Mouse (Mus musculus) thymus, postnatal 36 days (tissue): ENCODE measurements around the gene Hnrnpab.

Experiments
- DNase-seq, 2 experiments: peaks; one replicate each; pipeline ENCODE4 v3.0.0; 2022; ENCODE audit warnings: mixed read lengths in 2 of 2

Hnrnpab gene

DNA sequence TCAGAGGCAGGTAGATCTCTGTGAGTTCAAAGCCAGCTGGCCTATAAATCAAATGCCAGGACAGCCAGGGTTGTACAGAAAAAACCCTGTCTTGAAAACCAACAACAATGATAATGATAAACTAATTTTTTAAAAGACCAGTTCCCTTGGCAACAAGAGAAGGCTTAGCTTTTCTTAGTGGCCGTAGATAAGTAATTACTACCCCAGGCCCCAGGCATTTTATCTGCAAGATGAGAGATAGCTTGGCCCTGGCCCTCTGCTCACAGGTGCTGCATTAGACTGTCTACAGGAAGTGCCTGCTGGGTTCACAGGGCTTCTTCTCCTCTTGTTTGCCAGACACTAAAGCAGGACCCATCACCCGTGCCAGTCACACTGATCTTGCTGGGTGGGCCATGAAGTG is 51.6 kb downstream of the Hnrnpab start:
- DNase-seq: no peak

DNA sequence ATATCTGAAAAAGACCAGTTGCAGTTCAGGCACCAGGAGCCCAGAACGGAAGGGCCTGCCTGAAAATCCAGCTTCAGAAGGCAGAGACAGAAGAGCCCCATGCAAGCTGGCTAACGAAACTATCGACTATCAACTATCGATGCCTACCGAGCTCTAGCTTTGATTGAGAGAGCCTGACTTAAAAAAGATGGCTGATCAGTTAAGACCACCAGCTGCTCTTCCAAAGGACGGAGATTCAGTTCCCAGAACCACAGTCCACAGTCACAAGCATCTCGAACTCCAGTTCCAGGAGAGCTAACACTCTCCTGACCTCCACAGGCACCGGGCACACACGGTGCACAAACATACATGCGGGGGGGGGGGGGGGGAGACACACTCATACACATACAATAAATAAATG is 52.1 kb downstream of the Hnrnpab start:
- DNase-seq: no peak

DNA sequence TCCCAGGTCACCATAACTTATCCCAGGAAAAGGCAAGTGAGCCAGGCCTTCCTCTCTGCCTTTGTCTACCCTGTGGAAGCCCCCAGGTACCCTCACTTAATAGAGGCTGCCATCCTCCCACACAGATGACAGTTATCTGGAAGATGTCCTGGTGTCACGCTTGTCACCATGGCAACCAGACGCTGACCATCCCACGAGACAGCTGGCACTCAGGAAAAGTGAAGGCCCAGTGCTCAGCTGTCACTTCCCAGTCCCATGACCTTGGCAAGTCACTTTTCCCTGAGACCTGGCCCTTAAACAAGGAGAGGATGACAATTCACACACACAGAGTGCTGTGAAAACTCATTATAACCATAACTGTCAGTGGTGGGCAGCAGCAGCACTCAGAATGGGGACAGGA is 54.6 kb downstream of the Hnrnpab start:
- no peak for DNase-seq

DNA sequence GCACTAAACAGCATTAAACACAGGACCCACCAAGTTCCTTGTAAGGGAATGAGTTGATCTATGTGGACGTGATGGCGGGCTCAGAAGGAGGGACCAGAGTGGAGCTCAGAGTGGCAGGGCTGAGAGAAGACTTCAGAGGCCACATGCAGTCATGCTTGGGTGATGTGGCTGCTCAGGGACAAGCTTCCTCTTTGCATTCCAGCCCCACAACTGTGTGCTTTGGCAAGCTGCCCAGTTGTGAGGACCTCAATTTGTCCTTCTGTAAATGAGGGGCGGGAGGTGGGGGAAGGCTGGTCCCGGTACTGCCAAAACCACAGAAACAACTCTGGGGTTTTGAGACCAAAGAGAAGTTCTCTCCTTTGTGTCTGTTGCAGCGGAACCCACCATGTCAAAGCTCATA is 55.4 kb downstream of the Hnrnpab start:
- DNase-seq: no peak
